Mouse (Mus musculus): Measurements from ENCODE around the gene Tsacc. TPM values are rescaled to one million over a fixed set of nuclear protein-coding genes. Genes with fewer than 3 reads are reported as not detected.

Gene Tsacc
- polyA plus RNA-seq, 1 experiment from 2014 or later: 7.4 TPM

Other genes starting within 250 kb of the Tsacc start
- 171 and 192 TPM in 2 replicates for gene Naxe, start 238.5 kb downstream of the Tsacc start, polyA plus RNA-seq (2014; fragmentation: Nextera tagmentation; extraction: Ambion mirVana)
- not detected in 2 replicates for gene Ttc24, start 218.7 kb downstream of the Tsacc start, polyA plus RNA-seq (2014; fragmentation: Nextera tagmentation; extraction: Ambion mirVana)
- 7.6 and 8.1 TPM in 2 replicates for gene Iqgap3, start 215.0 kb downstream of the Tsacc start, polyA plus RNA-seq (2014; fragmentation: Nextera tagmentation; extraction: Ambion mirVana)
- 17.3 and 20.4 TPM in 2 replicates for gene Mef2d, start 154.6 kb downstream of the Tsacc start, polyA plus RNA-seq (2014; fragmentation: Nextera tagmentation; extraction: Ambion mirVana)
- gene Rhbg, start 42.3 kb downstream of the Tsacc start, polyA plus RNA-seq (2014; fragmentation: Nextera tagmentation; extraction: Ambion mirVana): 0.25 TPM in 1 of 2 replicates, not detected in the other
- 0.18 and 0.22 TPM in 2 replicates for gene Gm38392, start 9.8 kb downstream of the Tsacc start, polyA plus RNA-seq (2014; fragmentation: Nextera tagmentation; extraction: Ambion mirVana)
- gene Cct3, start 117 bp upstream of the Tsacc start, polyA plus RNA-seq (2014; fragmentation: Nextera tagmentation; extraction: Ambion mirVana): 578 and 616 TPM in 2 replicates
- gene Glmp, start 28.0 kb upstream of the Tsacc start, polyA plus RNA-seq (2014; fragmentation: Nextera tagmentation; extraction: Ambion mirVana): 57.5 and 63.4 TPM in 2 replicates
- gene Tmem79, start 39.1 kb upstream of the Tsacc start, polyA plus RNA-seq (2014; fragmentation: Nextera tagmentation; extraction: Ambion mirVana): 0.91 and 1.4 TPM in 2 replicates
- 36.0 and 44.8 TPM in 2 replicates for gene Smg5, start 39.3 kb upstream of the Tsacc start, polyA plus RNA-seq (2014; fragmentation: Nextera tagmentation; extraction: Ambion mirVana)
- gene Paqr6, start 67.6 kb upstream of the Tsacc start, polyA plus RNA-seq (2014; fragmentation: Nextera tagmentation; extraction: Ambion mirVana): 0.22 and 0.30 TPM in 2 replicates
- not detected in 2 replicates for gene Bglap3, start 75.7 kb upstream of the Tsacc start, polyA plus RNA-seq (2014; fragmentation: Nextera tagmentation; extraction: Ambion mirVana)
- gene Bglap2, start 81.7 kb upstream of the Tsacc start, polyA plus RNA-seq (2014; fragmentation: Nextera tagmentation; extraction: Ambion mirVana): not detected in 2 replicates
- not detected in 2 replicates for gene Bglap, start 87.5 kb upstream of the Tsacc start, polyA plus RNA-seq (2014; fragmentation: Nextera tagmentation; extraction: Ambion mirVana)
- 63.2 and 70.6 TPM in 2 replicates for gene Pmf1, start 113.3 kb upstream of the Tsacc start, polyA plus RNA-seq (2014; fragmentation: Nextera tagmentation; extraction: Ambion mirVana)
- 30.8 and 36.1 TPM in 2 replicates for gene Slc25a44, start 128.1 kb upstream of the Tsacc start, polyA plus RNA-seq (2014; fragmentation: Nextera tagmentation; extraction: Ambion mirVana)
- 12.2 and 15.2 TPM in 2 replicates for gene Sema4a, start 164.2 kb upstream of the Tsacc start, polyA plus RNA-seq (2014; fragmentation: Nextera tagmentation; extraction: Ambion mirVana)
- gene Lmna, start 213.0 kb upstream of the Tsacc start, polyA plus RNA-seq (2014; fragmentation: Nextera tagmentation; extraction: Ambion mirVana): 18.0 and 28.5 TPM in 2 replicates
- 48.8 and 50.1 TPM in 2 replicates for gene Mex3a, start 235.4 kb upstream of the Tsacc start, polyA plus RNA-seq (2014; fragmentation: Nextera tagmentation; extraction: Ambion mirVana)